Mouse (Mus musculus): Measurements from ENCODE around the gene Nol4l.
A peak's percentile ranks its signal among the peaks of the same experiment; 100 is the strongest.
"Not testable (repeated sequence)": the region's sequence is repeated elsewhere in the genome, so short reads cannot be mapped to it uniquely, and the experiment has no call there.

Nol4l gene

DNA sequence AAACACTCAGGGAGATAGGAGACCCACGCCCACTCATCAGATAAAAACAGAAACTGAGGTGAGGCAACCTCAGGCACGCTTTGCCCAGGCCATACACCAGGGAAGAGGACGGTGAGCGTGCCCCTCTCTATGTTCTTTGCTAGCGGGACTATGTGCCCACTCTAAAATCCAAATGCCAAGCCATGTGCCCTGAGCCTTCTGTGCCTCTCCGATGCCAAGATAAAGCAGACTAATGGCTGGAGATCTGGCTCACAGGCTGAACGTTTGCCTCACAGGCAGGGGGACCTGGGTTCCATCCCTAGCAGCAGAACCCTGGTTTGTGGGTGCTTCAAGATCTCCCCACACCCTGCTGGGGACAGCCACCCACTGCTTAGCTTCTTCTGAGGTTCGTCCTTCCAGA is 19.6 kb downstream of the Nol4l start:
- no peak for DNase-seq

DNA sequence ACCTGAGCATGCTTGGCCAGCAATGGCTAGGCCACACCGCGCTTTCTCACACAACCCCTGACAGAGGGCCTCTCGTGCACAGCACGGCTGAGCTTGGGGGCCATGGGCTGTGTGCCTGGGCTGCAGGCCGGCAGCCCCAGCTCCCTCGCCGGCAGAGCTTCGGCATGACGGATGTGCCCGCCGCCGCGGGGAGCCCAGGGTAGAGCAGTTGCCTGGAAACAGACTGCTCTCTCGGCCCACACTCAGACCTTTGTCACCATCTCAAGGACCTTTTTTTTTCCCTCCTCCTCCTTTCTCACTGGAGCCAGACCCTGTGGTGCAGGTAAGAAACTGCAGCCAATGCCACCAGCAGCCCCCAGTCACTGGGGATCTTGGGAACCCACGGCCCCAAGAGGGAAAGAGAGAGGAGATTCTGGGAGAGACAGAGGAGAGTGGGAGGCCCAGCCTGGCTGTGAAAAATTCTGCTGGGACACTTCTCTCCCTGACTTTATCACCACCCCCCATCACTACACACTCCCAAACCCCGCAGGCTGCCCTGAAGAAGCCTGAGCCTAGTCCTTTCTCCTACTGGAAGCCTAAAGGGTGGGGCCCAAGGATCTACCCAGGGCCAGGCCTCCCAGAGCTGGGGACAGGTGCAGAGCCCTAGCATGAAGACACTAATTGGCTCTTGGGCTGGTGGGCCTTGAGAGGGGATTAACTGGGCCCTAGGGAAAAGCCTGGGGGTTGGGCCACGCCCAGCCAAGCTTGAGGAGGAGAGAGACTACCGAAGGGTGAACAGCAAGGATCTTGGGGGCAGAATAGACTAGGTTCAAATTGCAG is 20.4 kb downstream of the Nol4l start:
- DNase-seq = no peak

DNA sequence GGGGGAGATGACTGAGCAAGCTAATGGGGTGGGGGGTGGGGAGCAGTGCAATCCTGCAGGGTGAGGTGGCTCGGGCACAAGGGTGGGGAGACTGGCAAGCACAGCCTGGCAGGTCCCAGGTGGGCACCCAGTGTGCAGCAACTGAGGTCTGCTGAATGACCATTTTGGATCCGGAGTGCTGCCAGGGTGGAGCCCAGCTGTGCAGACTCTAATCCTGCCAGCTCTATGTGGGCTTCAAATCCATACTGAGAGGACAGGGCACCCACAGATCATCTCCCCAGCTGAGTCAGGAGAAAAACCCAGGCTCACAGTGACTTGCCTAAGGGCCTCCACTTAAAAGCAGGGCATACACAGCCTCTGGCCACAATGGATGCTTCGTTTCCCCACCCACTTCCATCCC is 21.4 kb downstream of the Nol4l start:
- no peak for DNase-seq

DNA sequence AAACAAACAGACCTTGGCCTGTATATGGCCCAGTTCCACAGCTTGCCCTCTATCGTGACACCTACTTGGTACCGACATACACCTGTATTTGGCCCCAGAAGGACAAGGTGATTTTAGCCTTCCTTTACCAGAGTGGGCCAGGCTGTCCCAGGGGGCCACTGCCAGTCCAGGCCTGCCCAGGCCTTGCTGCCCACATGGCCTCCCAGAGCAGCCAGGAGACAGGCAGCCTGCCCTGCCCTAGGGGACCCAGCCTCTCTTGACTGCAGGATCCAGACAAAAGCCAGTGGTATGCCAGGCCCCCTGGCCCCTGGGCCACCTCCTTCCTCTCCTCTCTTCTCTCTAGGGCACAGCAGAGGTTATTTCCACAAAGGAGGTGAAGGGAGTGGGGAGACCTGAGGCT is 21.8 kb downstream of the Nol4l start:
- DNase-seq = no peak

DNA sequence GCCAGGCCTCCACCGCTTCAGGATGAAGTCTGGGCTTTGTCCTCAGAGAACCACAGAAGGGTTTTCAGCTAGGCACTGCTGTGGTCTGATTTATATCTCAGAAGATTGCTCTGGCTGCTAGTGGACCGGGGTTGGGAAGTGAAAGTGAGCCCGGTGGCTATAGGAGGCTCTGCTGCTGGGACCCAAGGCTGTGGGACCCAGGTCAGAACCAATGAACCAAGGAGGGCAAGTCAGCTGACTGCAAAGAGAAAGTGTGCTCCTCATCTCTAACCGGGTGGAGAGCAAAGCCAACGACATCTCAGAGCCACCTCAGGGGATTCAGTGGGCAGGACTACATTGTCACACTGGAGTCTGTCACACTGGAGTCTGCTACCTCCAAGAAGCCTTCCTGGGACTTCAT is 23.4 kb downstream of the Nol4l start:
- no peak for DNase-seq

DNA sequence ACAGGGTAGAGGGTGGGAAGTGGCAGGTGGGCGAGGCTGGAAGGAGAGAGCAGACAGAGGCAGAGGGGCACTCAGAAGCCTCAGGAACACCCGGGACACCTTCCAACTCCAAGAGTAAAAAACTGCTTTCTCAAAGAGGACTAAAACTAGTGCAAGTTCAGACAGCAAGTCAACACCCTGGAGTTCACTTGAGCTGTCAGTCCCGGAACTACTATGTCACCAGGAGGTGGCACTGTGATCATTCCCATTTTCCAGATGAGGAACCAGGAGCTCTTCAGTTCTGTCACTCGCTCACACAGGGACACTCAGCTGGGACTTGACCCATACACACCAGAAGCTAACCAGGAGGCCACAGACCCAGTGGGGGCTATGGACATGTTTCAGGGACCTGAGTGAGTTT is 30.6 kb downstream of the Nol4l start:
- no peak for DNase-seq

DNA sequence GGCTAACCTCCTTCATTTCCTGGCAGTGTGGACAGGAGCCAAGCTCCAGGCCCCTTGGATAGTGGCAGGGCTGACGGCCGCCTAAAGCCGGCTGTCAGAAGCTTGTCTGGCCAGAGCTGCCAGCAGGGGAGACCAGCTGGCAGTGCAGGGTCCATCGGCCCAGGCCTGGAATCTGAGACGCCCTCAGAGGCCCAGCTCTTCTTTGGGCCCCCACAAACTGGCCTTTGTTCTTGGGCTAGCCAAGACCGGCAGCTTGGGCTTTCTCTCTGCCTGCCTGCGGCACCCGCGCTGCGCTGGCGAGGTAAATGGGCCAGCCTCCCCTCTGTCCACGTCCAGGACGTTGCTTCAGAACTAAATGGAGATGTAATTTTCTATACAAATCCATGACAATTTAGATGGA is 32.9 kb downstream of the Nol4l start:
- DNase-seq = peak; percentile 37

DNA sequence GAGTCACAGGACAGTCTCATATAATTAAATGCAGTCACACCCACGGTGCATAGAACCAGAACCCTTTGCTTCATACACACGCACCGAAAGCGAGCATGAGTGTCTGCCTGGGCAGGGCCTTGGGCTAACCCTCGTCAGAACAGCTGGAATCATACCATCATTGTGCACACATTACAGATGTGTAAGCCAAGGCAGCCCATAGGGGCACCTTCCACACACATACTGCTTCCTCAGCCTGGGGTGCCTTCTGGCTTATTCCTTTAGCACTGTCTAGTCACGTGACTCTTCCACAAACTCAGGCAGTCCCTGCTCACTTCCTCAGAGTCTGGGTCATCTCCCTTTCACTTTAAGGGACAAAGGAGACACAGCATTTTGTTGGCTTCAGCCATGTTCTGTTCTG is 33.5 kb downstream of the Nol4l start:
- DNase-seq = no peak

DNA sequence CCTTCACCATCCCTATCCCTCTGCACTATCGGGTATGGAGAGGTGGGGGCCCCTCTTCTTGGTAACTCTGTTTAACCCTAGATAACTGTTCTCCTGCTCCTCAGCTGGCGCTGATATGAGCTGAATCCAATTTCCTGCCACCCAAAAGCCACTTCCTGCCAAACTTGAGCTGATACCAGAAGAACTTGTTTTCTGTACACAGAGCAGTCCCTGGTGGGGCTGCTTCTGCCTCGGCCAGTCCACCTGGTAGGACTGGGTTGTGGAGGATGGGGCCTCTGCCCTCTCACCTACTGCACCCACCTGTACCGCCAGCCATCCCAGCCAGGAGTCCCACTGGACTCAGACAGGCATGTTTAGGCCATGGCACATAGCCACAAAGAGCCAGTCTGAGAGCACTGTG is 34.0 kb downstream of the Nol4l start:
- no peak for DNase-seq

DNA sequence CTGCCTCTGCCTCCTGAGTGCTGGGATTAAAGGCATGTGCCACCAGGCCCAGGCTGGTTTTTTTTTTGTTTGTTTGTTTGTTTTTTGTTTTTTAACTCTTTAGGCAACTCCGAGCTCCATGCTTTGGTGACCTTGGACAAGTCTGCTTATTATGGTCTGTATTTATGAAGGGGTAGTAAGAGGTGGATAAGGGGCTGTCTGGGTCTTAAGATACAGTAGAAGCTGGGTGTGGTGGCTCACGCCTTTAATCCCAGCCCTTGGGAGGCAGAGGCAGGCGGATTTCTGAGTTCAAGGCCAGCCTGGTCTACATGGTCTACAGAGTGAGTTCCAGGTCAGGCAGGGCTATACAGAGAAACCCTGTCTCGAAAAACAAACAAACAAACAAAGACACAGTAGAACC is 34.4 kb downstream of the Nol4l start:
- not testable (repeated sequence) for DNase-seq

DNA sequence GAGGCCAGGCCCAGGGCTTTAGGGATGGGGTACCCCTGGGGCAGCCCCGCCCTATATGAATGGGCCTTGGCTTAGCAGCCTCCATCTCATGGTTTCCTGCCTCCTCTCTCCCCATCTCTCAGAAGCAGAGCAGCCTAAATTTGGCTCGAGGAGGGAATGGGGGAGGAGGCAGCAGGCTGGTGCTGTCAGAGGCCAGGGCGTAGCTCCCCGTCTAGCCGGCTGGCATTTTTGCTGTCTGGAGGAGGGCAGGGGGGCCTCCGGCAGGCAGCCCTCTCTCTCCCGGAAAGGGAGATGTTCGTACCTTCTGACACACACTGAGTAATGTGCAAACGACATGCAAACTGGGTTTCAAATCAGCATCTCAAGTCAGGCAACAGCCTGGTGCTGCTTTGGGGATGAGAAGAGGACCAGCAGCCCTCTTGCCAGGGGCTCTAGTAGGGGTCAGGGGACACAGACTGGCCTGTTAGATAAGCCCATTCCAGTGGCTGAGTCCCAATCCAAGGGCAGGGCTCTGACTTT is 35.4 kb downstream of the Nol4l start:
- DNase-seq = no peak

DNA sequence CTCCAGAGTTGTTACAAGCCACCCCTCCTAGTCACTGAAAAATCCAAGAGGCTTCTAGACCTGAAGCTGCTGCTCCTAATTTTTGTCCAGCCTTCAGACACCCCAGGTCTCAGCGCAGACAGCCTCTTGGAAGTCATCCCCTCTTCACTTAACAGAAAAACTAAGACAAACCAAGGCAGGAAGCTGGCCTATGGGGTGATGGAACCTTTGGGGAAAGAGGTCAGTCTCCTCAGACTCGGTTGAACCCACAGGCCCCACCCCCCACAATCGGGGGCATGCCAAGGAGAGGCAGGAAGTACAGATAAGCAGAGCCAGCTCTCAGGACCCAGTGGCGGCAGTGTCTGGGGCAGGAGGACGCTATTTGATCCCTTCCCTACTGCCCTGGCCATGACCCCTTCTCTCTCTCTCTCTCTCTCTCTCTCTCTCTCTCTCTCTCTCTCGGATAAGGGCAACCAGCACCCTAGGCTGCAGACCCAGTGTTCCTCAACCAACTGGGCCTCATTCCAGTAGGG is 35.9 kb downstream of the Nol4l start:
- DNase-seq = no peak

DNA sequence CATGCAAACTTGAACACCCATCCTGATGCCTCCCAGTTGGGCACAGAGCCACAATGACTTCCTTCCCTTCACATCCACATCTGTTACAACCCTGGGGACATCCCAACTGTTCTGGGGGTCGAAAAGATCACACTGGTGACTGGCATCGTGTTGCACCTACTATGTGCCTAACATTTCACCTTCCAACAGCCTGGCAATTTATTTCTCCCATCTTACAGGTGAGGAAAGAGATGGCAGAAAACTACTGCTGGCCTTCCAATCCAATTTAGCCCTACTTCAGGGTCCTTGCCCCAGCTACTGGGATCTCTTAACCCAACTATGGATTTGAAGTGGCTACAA is 36.4 kb downstream of the Nol4l start:
- DNase-seq = no peak

DNA sequence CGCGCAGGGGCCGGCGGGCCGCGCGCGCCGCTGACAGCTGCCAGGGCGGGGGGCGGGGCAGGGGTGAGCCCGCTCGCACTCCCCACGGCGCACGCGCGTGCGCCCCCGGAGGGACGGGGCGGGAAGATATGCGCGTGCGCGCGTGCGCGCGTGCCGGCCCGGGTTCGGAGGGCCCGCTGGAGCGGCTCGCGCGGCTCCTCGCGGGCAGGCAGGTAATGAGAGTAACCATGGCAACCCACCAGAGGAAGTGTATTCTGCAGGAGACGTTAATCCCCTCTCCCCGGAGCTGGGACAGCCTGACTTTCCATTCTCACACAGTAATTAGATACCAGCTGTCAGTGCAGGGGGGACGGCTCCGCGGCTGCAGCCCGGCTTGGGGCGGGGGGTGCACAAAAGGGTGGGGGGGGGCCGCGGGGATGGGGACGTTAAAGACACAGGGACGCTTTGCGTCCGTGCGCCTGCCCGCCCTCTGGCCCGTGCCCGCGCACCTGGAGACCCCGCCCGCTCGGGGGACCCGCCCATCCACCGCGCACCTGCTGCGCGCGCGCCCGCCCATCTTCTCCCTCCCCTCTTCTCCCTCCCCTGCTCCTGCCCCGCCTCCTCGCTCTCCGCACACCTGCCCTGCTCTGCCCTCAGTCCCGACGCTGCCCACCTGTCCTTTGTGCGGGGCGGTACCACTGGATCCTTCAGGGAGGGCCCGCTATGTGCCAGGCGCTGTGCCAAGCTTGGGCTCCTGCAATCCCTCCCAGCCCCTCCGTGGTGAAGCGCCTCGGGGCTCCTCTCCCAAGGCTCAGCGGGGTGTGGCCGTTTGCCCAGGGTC is 37.0 kb downstream of the Nol4l start, which contains the start of gene 4930404H24Rik:
Gene 4930404H24Rik, plus strand, starts transcription at position 218 of the 820 bp plus-strand sequence.
- DNase-seq = peak; percentile 93

DNA sequence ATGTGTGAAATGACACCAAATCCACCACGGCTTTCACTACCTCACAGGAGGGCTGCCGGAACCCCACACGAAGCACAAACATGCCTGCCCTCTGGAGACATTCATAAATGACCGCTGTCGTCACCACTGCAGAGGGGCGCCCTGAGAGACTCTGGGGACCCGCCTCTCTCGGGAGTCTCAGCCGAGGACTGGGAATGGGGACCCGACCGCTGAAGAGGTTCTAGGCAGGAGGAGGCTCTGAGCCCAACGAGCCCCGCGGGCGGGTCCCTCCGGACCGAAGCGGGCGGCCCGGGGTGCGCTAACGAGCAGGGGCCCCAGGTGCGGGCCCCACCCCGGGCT is 37.6 kb downstream of the Nol4l start:
- DNase-seq = no peak

DNA sequence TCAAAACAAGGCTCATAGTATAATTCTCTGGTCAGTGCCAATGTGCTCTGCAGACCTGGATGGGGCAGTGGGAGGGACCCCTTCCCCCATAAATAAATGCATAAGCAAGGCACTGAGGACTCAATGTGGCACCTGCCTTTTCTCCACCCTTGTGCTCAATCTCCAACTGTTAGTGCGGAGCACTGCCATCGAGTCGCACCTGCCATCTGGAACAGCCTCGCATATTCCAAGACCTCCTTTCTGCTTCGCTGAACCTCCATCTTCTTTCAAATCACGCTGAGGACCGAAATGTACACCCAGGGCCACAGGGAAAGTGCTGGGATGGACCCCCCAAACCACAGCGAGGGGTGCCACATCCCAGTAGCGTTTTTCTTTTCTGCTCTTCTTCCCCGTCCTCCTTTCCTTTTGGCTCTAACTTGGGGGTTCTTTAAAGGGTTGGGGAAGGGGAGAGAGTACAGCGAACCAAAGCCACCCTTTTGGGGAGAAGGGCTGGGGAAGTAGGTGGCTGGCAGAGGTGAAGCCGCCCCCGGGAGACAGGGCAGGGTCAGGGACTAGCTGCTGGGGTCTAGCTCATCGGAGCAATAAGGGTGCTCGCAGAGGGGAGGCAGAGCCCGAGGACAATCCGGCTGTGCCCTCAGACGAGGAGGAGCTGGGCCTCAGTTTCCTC is 38.1 kb downstream of the Nol4l start:
- DNase-seq = no peak

DNA sequence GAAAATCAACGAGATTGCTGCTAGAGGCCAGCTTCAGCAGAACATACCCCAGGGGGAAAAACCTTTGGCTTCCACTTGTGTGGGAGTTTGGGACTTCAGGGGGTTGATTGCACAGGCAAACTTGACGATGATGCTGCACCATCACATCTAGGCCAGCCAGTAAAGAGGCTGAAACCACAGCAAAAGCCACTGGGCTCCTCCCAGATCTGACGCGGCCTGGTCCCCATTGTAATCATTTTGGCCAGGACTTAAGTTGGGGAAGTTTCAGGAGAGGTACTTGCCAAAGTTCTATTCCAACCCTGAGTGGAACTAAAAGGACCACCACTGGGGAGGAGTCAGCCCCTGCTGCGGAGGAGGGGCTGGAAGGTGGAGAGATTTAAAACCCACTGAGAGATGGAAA is 38.8 kb downstream of the Nol4l start:
- no peak for DNase-seq

DNA sequence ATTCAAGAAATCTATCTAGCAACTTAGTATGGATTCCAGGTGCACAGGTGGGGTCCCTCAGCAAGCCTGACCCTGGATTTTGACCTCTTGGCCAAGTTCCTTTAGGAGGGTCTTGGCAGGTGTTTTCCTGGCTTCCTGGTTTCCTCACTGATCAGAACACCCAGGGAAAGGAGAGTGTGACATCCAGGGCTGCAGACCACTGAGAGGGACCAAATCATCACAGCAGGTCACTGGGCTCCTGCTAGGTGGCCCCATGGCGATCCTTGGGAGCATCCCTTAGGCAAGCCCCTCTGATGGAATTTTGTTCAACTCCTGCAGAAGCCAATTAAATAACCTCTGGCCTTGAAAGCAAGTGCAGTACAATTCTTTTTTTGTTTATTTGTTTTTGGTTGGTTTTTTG is 39.7 kb downstream of the Nol4l start:
- no peak for DNase-seq

DNA sequence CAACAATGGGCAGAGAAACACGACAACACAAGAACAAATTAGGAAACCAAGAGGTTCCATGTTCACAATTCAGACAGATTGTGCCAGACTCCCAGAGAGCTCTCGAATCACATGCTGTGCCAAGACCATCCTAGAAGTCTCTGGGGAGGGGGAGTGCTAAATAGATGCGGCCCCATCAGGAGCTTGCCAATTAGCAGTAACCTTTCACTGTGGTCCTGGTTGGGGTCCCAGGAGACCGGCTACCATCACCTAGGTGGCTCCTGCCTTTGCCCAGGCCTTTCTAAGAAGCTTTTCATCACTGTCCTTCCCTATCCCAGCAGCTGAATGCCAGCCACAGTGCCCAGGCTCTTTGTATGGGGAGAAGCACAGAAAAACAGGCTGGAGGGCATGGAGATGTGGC is 45.7 kb downstream of the Nol4l start:
- DNase-seq = no peak

DNA sequence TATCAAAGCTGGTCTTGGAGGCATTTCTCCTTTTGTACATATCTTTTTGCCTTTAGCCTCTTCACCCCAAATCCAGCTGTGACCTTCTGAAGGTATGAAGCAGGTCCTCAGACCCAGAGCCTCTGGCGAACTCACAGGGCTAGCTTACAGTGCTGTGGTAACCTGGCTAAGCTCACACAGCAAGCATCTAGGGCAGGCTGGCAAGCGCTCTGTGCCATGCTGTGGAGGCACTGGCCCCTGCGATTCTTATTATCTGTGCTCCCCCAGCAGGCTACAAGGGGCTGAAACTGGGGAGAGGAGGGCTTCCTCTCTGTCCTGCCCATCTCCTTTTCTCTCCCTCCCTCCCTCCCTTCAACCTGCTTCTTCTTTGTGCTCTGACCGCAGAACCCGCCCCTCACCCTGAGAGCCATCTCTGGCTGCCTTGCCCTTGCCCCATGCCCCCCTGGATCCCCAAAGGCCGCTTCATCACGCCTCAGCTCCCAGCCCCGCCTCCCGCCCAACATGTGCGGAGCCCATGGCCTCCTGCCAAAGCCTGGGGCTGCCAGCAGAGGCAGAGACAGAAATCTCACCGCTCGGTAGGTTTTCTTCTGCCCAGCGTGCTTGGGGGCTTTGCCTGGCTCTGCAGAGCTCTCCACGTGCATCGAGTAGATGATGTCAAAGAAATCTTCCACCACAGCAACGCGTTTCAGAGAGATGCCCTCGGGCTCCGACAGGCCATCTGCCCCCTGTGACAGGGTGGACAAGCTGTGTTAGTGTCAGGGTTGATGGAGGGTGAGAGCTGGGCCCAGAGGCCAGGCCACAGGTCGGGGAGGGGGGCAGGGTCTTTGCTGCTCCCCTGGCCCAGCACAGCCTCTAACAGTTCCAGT is 46.4 kb downstream of the Nol4l start:
- DNase-seq = peak; percentile 75

DNA sequence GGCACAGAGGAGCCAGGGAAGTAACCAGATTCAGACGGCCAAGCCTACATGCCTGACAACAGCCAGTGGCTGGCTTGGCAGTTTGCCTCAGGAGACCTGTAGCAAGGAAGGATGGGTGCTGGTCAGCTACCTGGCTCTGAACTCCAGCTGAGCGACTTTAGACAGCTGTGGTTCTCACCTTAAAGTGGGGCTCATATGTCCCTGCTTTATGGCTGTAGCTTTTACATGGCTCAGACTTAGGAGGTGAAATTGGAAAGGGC is 48.0 kb downstream of the Nol4l start:
- DNase-seq = no peak

DNA sequence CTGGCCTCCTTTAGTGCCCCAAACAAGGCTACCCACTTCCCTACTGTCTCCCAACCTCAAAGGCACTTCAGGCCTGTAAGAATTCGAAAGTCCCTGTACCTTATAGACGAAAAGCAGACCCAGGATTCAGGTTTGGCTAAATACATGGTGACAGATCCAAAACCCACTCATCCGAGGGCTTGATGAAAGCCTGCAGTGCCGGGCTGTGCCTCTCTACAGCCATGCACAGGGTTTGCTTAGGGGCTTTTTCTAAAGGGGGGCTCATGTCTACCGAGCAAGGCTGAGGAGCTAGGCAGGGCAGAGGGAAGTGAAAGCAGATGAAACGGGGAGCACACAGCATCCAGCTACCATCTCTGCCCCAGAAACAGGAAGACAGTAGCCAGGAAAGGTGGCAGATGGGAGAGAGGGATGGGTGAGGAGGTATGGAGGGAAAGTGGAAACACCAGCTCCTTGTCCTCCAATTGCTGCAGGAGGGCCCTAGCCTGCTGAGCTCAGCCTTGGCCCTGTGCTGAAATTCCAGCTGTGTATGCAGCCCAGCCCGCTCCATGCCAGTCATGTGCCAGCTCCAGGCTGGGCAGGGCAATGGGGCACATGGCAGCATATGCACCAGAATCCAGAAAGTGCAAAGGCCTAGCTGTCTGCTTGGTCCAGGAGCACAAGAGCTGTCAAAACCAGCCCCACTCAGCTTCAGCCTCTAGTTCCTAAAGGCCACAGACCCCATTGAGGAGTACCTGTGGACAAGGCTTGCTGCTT is 48.5 kb downstream of the Nol4l start:
- DNase-seq = no peak

Measured in right cerebral cortex, postnatal 4 days (tissue).